Mouse (Mus musculus): ENCODE results near the gene Katnbl1.

Gene Katnbl1

GRCm38 (mm10) chr2:112378973-112379898 lies at the start of gene Katnbl1:
TSS of gene Katnbl1 (plus strand) at chr2:112379211.
- peak; percentile 91 to 95 for DNase-seq (ENCODE audit: low spot score in 2 of 2)

DNA sequence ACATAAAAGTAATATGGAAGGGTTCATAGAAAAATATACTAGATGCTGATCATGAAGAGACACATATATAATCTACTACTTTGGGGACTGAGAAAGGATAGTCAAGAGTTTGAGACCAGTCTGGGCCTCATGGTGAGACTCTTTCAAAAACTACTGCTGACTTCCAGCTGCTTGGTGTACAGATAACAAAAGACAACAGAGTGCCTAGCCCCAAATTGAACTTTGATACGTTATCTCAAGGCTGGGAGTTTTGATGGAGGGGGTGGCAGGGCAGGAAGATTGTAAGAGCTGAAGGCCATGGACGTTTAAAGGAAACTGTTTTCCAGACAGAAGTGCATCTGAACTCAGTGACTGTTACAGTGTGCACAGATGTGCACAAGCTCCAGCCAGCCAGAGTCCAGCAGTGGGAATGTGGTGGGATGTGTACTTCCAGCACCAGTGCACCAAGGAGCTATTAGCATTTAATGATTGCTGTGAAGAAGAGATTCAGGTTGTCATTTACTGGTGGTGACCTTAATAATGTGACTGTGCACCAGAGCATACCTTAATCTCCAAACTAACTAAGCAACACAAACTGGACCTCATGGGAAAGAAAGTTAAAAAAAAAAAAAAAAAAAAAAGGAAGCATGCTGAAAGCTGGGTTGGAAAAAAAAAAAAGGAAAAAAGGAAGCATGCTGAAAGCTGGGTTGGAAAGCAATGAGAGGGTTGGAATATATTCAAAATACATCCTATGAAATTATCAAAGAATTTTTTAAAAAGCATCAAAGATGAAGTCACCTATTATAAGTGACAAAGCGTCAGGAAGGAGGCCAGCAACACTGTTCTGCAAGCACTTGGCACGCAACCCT lies 46.7 kb upstream of the Katnbl1 start:
- DNase-seq (ENCODE audit: low spot score in 2 of 2), result no peak

DNA sequence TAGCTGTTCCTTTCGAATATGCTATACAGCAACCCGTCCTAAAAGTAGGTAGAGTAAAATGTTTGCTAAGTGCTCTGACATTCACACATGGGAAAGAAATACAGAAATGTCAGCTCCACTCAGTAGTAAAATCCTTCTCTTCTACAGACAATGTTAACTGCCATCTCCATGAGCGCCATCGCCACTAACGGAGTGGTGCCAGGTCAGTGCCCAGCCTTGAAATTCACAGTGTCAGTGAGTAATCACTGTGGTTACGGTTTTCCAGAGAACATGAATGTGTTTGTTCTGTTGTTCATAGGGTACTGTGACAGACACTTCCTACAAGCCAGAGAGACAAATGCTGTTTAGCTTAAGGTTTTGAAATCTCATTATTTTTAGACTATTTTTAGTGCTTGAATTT lies 41.8 kb upstream of the Katnbl1 start:
- no peak for DNase-seq (ENCODE audit: low spot score in 2 of 2)

DNA sequence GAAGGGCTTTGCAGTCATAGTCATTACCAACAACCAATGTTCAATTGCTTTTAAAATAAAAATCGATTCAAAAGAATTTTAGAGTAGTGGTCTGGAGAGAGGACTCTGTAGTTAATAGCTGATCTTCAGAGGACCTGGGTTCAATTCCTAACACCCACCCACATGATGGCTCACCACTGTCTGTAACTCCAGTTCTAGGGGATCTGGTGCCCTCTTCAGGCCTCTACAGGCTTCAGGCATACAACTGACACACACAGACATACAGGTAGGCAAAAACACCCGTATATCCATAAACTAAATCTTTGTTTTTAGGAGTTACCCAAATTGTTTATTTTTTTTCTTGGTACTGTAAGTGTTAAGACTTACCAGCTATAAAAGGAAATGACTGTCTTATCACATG lies 39.3 kb upstream of the Katnbl1 start:
- DNase-seq (ENCODE audit: low spot score in 2 of 2), result no peak

DNA sequence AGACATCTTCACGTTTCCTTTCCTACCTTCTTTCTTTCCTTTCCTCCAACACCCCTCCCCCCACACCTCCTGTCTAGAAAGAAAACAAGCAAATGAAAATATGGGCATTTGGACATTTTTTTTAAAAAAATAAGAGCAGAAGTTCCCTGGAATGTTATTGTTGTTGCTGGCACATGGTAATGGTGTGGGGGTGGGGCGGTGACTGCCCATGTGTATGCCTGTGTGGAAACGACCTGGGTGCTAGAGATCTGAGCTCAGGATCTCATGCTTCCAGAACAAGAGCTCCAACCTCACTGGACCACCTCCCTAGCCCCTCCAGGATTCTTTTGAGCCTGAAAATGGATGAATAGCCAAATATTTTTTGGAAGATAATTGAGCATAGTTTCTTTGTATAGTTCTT lies 37.9 kb upstream of the Katnbl1 start:
- DNase-seq (ENCODE audit: low spot score in 2 of 2), result no peak

- DNase-seq (ENCODE audit: low spot score in 2 of 2), result no peak
Measured at GRCm38 (mm10) chr2:112348246-112348645, 30.8 kb upstream of the Katnbl1 start.

- DNase-seq (ENCODE audit: low spot score in 2 of 2), result no peak
Measured at GRCm38 (mm10) chr2:112353685-112354455, 25.1 kb upstream of the Katnbl1 start.

DNA sequence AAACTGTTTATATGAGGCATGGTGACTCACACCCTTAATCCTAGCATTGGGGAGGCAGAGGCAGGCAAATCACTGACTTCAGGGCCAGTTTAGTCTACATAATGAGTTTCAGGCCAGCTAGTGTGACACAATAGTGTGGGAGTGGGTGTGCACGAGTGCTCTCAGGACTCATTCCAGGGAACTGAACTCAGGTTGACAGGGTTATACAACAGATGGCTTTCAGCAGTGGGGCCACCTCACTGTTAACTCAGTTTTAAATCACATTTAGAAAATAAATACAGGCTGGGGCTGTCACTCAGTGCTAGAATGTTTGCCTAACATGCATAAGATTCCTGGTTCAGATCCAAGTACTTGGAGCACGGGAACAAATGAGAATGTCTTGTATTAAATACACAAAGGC lies 19.4 kb upstream of the Katnbl1 start:
- no peak for DNase-seq (ENCODE audit: low spot score in 2 of 2)

GRCm38 (mm10) chr2:112360012-112360780 lies 18.8 kb upstream of the Katnbl1 start:
- DNase-seq (ENCODE audit: low spot score in 2 of 2), result no peak

DNA sequence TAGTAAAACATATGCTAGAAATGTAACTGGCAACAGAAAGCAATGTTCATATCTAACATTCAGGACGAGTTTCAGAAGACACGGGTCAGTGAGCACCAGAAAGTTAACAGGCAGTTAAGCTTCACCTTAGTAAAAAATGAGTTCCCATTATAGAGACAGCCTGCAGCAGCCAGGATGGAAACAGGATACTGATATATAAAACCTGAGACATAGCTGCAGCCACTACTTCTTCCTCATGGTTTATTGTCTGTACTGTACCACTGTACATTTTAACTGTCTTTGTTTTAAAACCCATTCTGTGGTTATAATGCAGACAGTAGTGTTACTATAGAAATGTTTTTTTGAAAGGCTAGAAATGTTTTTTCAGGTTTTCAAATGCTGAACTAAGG lies 18.2 kb upstream of the Katnbl1 start:
- no peak for DNase-seq (ENCODE audit: low spot score in 2 of 2)

- DNase-seq (ENCODE audit: low spot score in 2 of 2), result no peak
Measured at GRCm38 (mm10) chr2:112367222-112367621, 11.8 kb upstream of the Katnbl1 start.

DNA sequence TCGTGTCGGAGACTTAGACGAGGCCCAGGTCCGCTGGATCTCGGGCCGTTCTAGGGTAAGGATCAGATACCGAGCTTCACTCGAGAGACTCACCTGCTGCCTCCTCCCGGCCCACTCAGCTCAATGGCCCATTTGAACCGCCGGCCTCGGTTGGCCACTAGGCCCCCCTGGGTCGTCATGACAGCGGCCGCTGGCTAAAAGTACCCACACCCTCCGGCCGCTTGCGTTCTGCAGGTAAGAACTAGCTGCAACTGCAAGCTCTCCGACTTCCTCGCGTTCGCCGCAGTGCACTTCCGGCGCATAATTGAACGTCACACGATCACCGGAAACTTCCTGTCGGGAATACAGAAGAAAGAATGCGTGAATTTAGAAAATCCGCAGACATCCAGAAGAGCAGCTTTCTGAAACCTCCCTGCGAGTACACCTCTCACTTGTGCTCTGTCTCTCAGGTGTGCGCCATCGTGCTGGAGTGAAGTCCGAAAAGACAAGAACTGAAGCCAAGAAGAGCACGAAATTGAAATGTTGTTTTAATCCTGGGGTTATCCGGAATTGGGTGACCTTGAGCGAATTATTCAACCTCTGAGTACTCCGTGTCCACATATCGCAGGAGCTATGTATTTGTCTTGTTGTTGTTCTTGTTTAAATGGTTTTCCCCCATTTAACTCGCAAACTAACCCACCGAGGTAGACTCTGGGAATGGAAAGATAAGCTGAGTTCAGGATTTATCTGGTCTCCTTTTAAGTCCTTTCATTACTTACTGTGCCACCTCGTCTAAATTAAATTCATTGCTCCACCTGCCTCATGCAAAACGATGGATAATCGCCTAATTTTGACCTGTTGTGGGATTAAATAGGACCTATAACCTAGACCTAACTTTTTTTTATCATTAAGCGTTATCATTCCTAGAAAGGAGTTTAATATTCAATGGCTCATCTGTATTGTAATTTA lies 11.0 kb upstream of the Katnbl1 start, which contains the start of gene Emc4:
TSS of gene Emc4 (minus strand) at position 302 of the 948 bp plus-strand sequence.
- peak; percentile 81 to 93 for DNase-seq (ENCODE audit: low spot score in 2 of 2)

DNA sequence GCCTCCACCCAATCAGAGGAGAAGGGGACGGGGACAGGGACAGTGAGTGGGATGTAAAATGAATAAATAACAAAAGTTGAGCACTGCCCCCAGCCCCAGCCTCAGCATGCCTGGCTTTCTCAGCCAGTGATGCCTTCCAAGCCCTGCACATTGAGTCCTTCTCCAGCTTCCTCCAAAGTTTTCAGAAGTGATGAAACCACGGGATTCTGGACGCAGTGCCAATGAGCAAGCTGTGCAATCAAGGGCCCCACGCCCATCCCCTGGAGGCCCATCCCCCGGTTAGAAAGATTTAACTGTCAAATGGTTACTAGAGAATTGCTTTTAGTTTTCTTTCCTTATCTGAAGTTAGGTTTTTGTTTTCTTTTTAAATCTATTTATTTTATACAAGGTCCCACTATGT lies 9.1 kb upstream of the Katnbl1 start:
- DNase-seq (ENCODE audit: low spot score in 2 of 2), result peak in 1 of 2 experiments; percentile 23

- no peak for DNase-seq (ENCODE audit: low spot score in 2 of 2)
Measured at GRCm38 (mm10) chr2:112373141-112373540, 5.9 kb upstream of the Katnbl1 start.

GRCm38 (mm10) chr2:112374610-112375009 lies 4.4 kb upstream of the Katnbl1 start:
- DNase-seq (ENCODE audit: low spot score in 2 of 2), result no peak

- no peak for DNase-seq (ENCODE audit: low spot score in 2 of 2)
Measured at GRCm38 (mm10) chr2:112380131-112380530, 1.1 kb downstream of the Katnbl1 start.

DNA sequence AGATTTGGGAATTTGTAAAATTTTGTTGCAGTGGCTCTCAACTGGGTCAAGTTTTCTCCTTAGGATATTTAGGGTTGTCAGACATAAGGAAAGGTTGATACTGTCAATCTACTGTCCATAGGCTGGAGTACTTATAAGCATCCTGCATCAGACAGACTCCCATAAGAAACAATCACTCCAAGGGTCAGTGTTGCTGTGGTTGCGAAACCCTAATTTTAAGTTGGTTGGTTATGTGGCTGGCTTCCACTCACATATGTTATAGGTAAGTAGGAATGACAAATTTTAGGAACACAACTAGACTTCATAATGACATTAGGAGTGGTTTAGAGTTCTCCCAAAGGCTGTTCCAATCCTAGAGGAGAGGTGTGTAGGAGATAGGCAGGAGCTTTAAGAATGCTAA lies 2.2 kb downstream of the Katnbl1 start:
- DNase-seq (ENCODE audit: low spot score in 2 of 2), result no peak

- DNase-seq (ENCODE audit: low spot score in 2 of 2), result no peak
Measured at GRCm38 (mm10) chr2:112390843-112391242, 11.8 kb downstream of the Katnbl1 start.

DNA sequence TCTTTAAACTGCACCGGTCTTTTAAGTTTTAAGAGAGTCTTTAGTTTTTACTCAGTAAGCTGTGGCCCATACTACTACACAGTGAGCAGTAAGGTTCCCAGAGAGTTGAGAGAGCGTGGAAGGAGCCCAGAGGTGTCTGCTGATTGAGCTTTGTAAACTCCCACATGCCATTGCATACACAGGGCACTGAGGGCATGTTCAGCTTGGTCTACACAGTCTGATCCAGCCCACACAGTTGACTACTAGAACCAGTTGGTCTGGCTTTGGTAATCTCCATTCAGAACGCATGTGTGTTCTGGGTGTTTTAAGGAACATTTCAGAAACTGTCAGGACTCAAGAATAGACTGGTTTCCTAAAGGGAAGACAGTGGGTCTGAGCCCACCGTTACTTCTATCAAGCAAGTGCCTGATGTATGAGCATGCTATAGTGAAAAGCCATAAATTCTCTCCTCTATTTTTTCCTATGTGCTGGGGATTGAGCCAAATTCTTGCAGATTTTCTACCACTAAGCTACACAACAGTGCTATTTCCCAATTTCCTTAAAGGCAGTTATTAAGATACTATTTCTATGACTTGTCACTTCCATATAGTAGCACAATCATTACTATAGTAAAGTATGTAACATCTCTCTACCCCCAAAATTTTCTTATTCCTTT lies 12.5 kb downstream of the Katnbl1 start:
- no peak for DNase-seq (ENCODE audit: low spot score in 2 of 2)

Data from urinary bladder, postnatal 4 days (tissue).